Mouse (Mus musculus) embryonic fibroblast, embryonic 13.5 days (primary cell): ENCODE measurements at regions not wholly inside any gene's neighbourhood (a gene's known extent, or its start where the extent isn't known, plus 50 kb on each side); places are given as distances from the start of the nearest gene placed in this dataset.

ENCODE experiments used
- CTCF ChIP-seq: IDR thresholded peaks from 2 replicates; pipeline ENCODE4 v1.5.1; 2011; ENCODE audit warnings: mild to moderate bottlenecking, control low read depth, low read length, moderate library complexity, borderline replicate concordance; ENCODE audit not compliant: insufficient read depth
- POLR2A ChIP-seq: IDR thresholded peaks from 2 replicates; pipeline ENCODE4 v1.6.1; 2011; ENCODE audit warnings: low read depth, mild to moderate bottlenecking, control low read depth, low read length, moderate library complexity

DNA sequence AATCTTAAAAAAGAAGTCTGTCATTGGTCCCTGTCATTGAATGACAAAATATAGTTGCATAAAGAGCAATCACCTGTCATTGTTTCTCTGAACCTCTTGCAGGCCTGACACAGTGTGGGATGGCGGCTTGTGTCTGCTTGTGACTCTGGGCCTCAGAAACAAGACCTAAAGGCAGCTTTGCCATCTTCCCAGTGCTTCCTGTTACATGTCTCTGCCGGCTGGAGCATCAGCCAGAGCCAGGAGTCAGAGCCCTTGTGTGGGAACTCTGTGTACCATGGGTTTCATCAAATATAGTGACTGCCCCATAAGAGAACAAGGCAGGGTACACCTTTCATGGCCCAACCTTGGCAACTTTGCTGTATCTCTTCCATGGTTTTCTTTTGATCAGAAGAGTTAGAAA, 150.3 kb downstream of the Fndc1 start:
- TF ChIP-seq POLR2A, result no peak
- TF ChIP-seq CTCF, result no peak
